Mouse (Mus musculus): ENCODE data around the gene Gm10378.
"Not testable (repeated sequence)": the region's sequence is repeated elsewhere in the genome, so short reads cannot be mapped to it uniquely, and the experiment has no call there.

Gene Gm10378

GRCm38 (mm10) chr14:42655638-42656037 is at the start of gene Gm10378:
Gm10378 (plus strand) TSS chr14:42655938.
- not testable (repeated sequence) for DNase-seq (ENCODE audit: low spot score)

- DNase-seq (ENCODE audit: low spot score): not testable (repeated sequence)
These were observed 13.9 kb upstream of the Gm10378 start, which contains the start of gene Gm3633 for GRCm38 (mm10) chr14:42641817-42642216. Gm3633 (minus strand) TSS chr14:42641917.

All from left cerebral cortex, adult 11 months (tissue).